Comparison of ENCODE assay signal across 8 mouse cellular contexts in genomic region chr7:28148263-28148662, GRCm38 (mm10). TPM values are rescaled to one million over a fixed set of nuclear protein-coding genes. Genes with fewer than 3 reads are reported as not detected.
DNase-seq lines count a peak whose midpoint lies in the region; ATAC-seq and TF ChIP-seq lines count a peak whose summit lies in the region.

No protein-coding gene starts in this region.

- TF ChIP-seq POLR2A in kidney, adult 2 months (IDR thresholded peaks at IDR 0.05; ENCODE audit: low read depth, low read length): no peak
- TF ChIP-seq POLR2A in liver, adult 2 months (IDR thresholded peaks at IDR 0.05; ENCODE audit: extremely low read depth, insufficient read depth, low read length): no peak

- 0 out of 2 replicates have a peak, but pooled peaks cover 4% of the 10 kb centered on the region for H3K9me3 ChIP-seq in neural tube, embryonic 12.5 days

- no peak overlapping the region for H3K9ac ChIP-seq in liver, adult 2 months (ENCODE audit: low read depth, low read length)
- H3K9ac ChIP-seq in neural tube, embryonic 12.5 days: no peak overlapping the region

- no peak overlapping the region for H3K4me3 ChIP-seq in kidney, adult 2 months (ENCODE audit: insufficient read depth, low read depth, low read length)
- H3K4me3 ChIP-seq in liver, adult 2 months (ENCODE audit: insufficient read depth, low read depth, low read length): no peak overlapping the region
- H3K4me3 ChIP-seq in neural tube, embryonic 12.5 days: no peak overlapping the region

- ATAC-seq in neural tube, embryonic 12.5 days (ENCODE audit: low FRiP score, low read depth): peak; percentile 76; the same call in 1 of the 2 replicates

- DNase-seq in urinary bladder, adult 18-20 months (ENCODE audit: low spot score in 2 of 2): peak; percentile 26 to 53
- DNase-seq in urinary bladder, postnatal 10 days (ENCODE audit: low spot score): no peak
- DNase-seq in cerebellum, adult 9-10 months: peak; percentile 53
- peak; percentile 66 for DNase-seq in gastrocnemius, adult 18-20 months (ENCODE audit: low spot score)
- DNase-seq in kidney, adult 2 months: peak; percentile 58
- peak; percentile 43 for DNase-seq in liver, adult 2 months (ENCODE audit: extremely low read depth, low read depth, low spot score)
- peak; percentile 22 to 29 for DNase-seq in thymus, adult 18-20 months

- 9% methylated on average over 3 of the region's 3 CpGs for WGBS in kidney, adult 2 months
- 6% methylated on average over 3 of the region's 3 CpGs for WGBS in liver, adult 2 months
- WGBS in neural tube, embryonic 12.5 days: 15% methylated on average over 3 of the region's 3 CpGs

- no peaks in the 10 kb centered on the region for H3K79me2 ChIP-seq in liver, adult 2 months (ENCODE audit: control insufficient read depth, insufficient read depth, low read length)

- no peak overlapping the region for H3K4me2 ChIP-seq in neural tube, embryonic 12.5 days (replicated peaks)

- no peak overlapping the region for H3K27ac ChIP-seq in kidney, adult 2 months (ENCODE audit: insufficient read depth, low read depth, low read length)
- no peak overlapping the region for H3K27ac ChIP-seq in liver, adult 2 months (replicated peaks; ENCODE audit: insufficient read depth, low read depth, low read length)
- H3K27ac ChIP-seq in neural tube, embryonic 12.5 days: no peak overlapping the region

- TF ChIP-seq CTCF in kidney, adult 2 months (conservative IDR thresholded peaks at IDR 0.05; ENCODE audit: insufficient read depth, insufficient read length, low read depth, low read length): peak; percentile 88
- TF ChIP-seq CTCF in liver, adult 2 months (IDR thresholded peaks at IDR 0.05; ENCODE audit: low read depth, low read length): peak; percentile 90

- no peaks in the 10 kb centered on the region for H3K36me3 ChIP-seq in kidney, adult 2 months (ENCODE audit: control insufficient read depth, insufficient read depth, low read length)
- no peaks in the 10 kb centered on the region for H3K36me3 ChIP-seq in liver, adult 2 months (ENCODE audit: control insufficient read depth, insufficient read depth, low read length)
- H3K36me3 ChIP-seq in neural tube, embryonic 12.5 days: no peaks in the 10 kb centered on the region

- no peaks in the 10 kb centered on the region for H3K27me3 ChIP-seq in kidney, adult 2 months (replicated peaks; ENCODE audit: control insufficient read depth, insufficient read depth, low read length)
- no peaks in the 10 kb centered on the region for H3K27me3 ChIP-seq in liver, adult 2 months (ENCODE audit: control insufficient read depth, insufficient read depth, low read length)
- H3K27me3 ChIP-seq in neural tube, embryonic 12.5 days (replicated peaks): no peaks in the 10 kb centered on the region

- H3K4me1 ChIP-seq in kidney, adult 2 months (ENCODE audit: control insufficient read depth, insufficient read depth, low read length): no peaks in the 10 kb centered on the region
- no peaks in the 10 kb centered on the region for H3K4me1 ChIP-seq in liver, adult 2 months (ENCODE audit: control insufficient read depth, insufficient read depth, low read length)
- H3K4me1 ChIP-seq in neural tube, embryonic 12.5 days: no peaks in the 10 kb centered on the region

RNA-seq across cellular contexts. Expression of gene 9530053A07Rik, which starts 19.0 kb away (rescaled TPM):
- total RNA-seq in gastrocnemius, adult 18-20 months (2021): not detected
- not detected in 2 replicates for polyA plus RNA-seq in kidney, adult 2 months (2012; rRNA removed)
- total RNA-seq in liver, adult 2 months (2014; rRNA removed): not detected in 2 replicates
- polyA plus RNA-seq in liver, adult 2 months (2012; rRNA removed): not detected in 2 replicates
- polyA plus RNA-seq in neural tube, embryonic 12.5 days (2016; fragmentation: Nextera tagmentation; extraction: Ambion mirVana): 0.05 TPM in 1 of 2 replicates, not detected in the other

RNA-seq across cellular contexts. Expression of gene Fbl, which starts 21.2 kb away (rescaled TPM):
- total RNA-seq in gastrocnemius, adult 18-20 months (2021): 10 to 100 TPM; 21.8 to 23.0 TPM
- polyA plus RNA-seq in kidney, adult 2 months (2012; rRNA removed): 33.0 and 54.3 TPM in 2 replicates
- total RNA-seq in liver, adult 2 months (2014; rRNA removed): 34.0 and 38.6 TPM in 2 replicates
- polyA plus RNA-seq in liver, adult 2 months (2012; rRNA removed): 32.7 and 36.0 TPM in 2 replicates
- polyA plus RNA-seq in neural tube, embryonic 12.5 days (2016; fragmentation: Nextera tagmentation; extraction: Ambion mirVana): 118 and 135 TPM in 2 replicates

RNA-seq across cellular contexts. Expression of gene Dyrk1b, which starts 31.0 kb away (rescaled TPM):
- 10 to 100 TPM; 48.1 to 84.1 TPM for total RNA-seq in gastrocnemius, adult 18-20 months (2021)
- 31.1 and 34.8 TPM in 2 replicates for polyA plus RNA-seq in kidney, adult 2 months (2012; rRNA removed)
- 7.0 and 9.7 TPM in 2 replicates for total RNA-seq in liver, adult 2 months (2014; rRNA removed)
- polyA plus RNA-seq in liver, adult 2 months (2012; rRNA removed): 14.8 and 16.6 TPM in 2 replicates
- 20.4 and 22.0 TPM in 2 replicates for polyA plus RNA-seq in neural tube, embryonic 12.5 days (2016; fragmentation: Nextera tagmentation; extraction: Ambion mirVana)
